ENCODE assay signal across 22 mouse cellular contexts in genomic region chr4:120905644-120906043, GRCm38 (mm10). TPM values are rescaled to one million over a fixed set of nuclear protein-coding genes. Genes with fewer than 3 reads are reported as not detected.
"Had no signal": no experiment of that assay in that cellular context is flagged by ENCODE, and none has a peak within 500 bp of the region (broad histone marks: within the 10 kb centered on the region; RNA-seq: fewer than 3 reads in every experiment).

No protein-coding gene starts in this region.

- H3K27ac ChIP-seq: limb, embryonic 12.5 days; limb, embryonic 15.5 days; liver, embryonic 14.5 days; macrophage; midbrain, embryonic 12.5 days; neural tube, embryonic 13.5 days; stomach, embryonic 15.5 days had no signal

- ATAC-seq: liver, postnatal 0 days; lung, postnatal 0 days; midbrain, embryonic 16.5 days had no signal

- H3K9me3 ChIP-seq: limb, embryonic 12.5 days; limb, embryonic 15.5 days; midbrain, embryonic 12.5 days; neural tube, embryonic 13.5 days; stomach, embryonic 15.5 days had no signal

- DNase-seq: kidney, adult 9 months; kidney, postnatal 14 days; kidney, postnatal 4 days; left cerebral cortex, postnatal 4 days; liver, postnatal 0 days; lung, embryonic 14.5 days; retina, postnatal 1 day; right cerebral cortex, postnatal 25 days; spleen, adult 18-20 months; thymus, postnatal 25 days had no signal

- H3K9ac ChIP-seq: limb, embryonic 12.5 days; limb, embryonic 15.5 days; liver, embryonic 14.5 days; liver, postnatal 0 days; lung, embryonic 14.5 days; midbrain, embryonic 12.5 days; neural tube, embryonic 13.5 days; stomach, embryonic 15.5 days had no signal

- H3K36me3 ChIP-seq: limb, embryonic 12.5 days; limb, embryonic 15.5 days; midbrain, embryonic 12.5 days; neural tube, embryonic 13.5 days; stomach, embryonic 15.5 days had no signal

- H3K4me1 ChIP-seq: limb, embryonic 12.5 days; limb, embryonic 15.5 days; midbrain, embryonic 12.5 days; neural tube, embryonic 13.5 days had no signal

- H3K27me3 ChIP-seq: limb, embryonic 12.5 days; limb, embryonic 15.5 days; neural tube, embryonic 13.5 days; stomach, embryonic 15.5 days had no signal

- H3K4me3 ChIP-seq: limb, embryonic 12.5 days; limb, embryonic 15.5 days; midbrain, embryonic 12.5 days; myocyte; neural tube, embryonic 13.5 days; stomach, embryonic 15.5 days had no signal

- H3K4me2 ChIP-seq: limb, embryonic 12.5 days; limb, embryonic 15.5 days; liver, embryonic 11.5 days; lung, embryonic 14.5 days; midbrain, embryonic 12.5 days; neural tube, embryonic 13.5 days; stomach, embryonic 15.5 days had no signal

RNA-seq across cellular contexts. Expression of gene Rims3, which starts 51.0 kb away (rescaled TPM):
- total RNA-seq: megakaryocyte-erythroid progenitor cell, adult 5-6 weeks had no signal
